Mouse (Mus musculus): ENCODE data around the gene Clk3.

Gene Clk3

DNA sequence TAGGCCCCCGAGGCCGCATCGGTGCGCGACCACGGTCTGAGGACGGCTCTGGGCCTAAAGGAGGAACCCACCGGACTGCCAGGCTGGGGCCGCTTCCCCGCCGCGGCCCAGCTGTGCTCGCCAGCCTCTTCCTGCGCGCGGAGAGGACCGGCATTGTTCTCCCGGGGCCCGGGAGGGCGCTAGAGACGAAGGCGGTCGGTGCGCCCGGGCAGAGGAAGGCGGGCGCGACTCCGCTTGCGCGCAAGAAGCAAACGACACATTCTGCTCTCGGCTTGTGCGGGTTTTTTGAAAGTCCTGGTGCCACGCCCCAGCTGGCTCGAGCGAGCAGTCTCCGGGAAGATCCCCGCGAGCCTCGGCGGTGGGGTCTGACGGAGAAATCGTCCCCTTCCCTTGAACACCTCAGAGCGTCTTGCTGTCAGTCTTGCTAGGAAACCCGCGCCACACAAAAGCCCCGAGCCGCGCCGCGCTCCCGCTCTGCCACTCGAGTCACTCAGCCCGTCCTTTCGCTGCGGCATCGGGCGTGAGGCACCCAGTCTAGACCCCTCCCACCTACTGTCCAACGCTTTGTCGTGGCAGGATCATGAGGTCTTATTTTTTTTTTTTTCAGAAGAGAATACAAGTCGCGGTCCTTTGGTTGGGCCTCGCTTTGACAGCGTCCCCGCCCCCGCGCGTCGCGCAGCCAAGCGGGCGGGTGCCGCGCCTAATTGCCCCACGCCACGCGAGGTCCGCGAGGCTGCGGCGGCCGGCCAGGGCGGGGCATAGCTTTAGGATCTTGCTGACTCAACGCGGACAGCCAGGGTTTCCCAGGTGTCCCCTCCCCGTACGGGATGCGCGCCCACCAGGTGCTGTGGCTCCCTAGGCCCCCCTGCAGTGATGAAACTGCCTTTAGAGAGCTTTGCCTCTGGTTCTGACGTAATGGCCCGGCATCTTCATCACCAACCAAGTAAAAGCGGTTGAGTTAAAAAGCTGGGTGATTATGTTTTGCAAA is at the start of gene Clk3:
Clk3 (minus strand) TSS at position 497 of the 988 bp plus-strand sequence.
- under 1% methylated on average over 92 of the region's 93 CpGs for WGBS

DNA sequence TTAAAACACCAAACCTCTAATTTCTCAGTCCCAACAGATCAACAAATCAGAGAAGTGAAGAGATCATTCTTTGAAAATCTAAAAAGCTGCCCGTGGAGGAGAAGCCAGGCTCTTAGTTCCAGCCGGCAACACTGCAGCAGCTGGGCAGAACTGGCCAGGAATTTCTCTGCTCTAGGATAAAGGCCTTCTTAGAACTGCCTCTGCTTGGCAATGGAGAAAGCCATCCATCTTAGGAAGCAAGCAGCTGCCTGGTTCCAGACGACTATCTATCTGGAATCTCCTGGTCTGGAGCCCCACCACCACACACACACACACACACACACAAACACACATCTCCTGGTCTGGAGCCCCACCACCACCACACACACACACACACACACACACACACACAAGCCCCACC is 49.2 kb upstream of the Clk3 start:
- 38% methylated on average over 3 of the region's 3 CpGs for WGBS

DNA sequence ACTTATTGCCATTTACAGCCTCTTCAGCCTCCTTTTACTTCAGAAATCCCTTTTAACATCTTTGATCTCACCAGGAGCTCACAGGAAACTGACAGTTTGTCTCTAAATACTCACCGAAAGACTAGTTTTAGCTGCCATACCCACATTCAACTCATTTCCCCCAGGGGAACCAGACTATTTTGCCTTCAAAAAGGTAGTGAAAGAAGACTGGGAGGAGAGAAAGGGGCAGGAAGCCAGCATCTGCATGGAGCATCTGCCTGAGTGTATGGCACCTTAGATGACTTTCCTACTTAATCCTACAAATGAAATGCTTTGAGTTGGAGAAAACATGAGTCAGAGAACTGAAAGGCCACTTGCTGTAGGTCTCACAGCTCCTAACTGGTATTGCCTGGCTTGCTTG is 48.4 kb upstream of the Clk3 start:
- 41% methylated on average over 1 of the region's 1 CpGs for WGBS

DNA sequence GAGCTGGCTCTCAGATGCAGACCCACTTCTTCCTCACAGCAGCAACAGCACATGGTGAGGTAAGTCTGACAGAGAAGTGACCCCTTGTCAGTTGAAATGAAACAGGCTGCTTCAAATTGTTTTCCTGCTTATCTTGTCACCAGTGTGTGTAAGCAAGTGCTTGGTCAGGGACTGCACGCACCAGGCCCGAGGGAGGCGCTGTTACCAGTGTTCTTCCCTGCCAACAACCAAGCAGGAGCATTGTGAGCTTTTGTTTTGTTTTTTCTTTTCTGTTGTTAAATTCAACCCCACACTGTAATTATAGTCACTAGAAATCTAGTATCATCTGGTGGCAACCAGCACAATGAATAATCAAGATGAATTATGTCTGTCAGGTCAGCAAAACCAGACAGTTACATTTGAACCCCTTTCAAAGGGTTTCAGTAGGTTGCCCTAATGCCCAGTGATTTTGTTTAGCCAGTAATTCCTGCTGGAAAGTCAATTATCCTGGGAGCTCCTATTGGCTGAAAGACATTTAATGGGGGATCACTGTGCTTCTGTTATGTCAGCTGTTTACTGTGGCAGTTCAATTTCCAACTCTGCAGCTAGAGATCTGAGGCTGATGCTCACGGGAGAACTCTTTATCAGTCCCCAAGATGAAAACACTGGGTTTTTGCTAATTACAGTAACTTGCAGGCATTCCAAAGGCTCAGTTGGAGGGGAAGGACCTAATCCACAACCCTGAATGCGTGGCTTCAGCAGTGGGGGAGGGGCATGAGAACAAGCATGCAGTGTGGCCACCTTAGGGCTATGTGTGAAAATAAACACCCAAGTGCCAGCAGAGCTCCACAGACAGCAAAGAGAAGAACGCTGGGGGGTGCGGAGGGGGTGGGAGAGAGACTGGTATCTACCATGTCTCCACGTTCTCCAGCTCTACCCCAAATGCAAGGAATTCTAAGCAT is 46.4 kb upstream of the Clk3 start:
- 67% methylated on average over 8 of the region's 8 CpGs for WGBS

DNA sequence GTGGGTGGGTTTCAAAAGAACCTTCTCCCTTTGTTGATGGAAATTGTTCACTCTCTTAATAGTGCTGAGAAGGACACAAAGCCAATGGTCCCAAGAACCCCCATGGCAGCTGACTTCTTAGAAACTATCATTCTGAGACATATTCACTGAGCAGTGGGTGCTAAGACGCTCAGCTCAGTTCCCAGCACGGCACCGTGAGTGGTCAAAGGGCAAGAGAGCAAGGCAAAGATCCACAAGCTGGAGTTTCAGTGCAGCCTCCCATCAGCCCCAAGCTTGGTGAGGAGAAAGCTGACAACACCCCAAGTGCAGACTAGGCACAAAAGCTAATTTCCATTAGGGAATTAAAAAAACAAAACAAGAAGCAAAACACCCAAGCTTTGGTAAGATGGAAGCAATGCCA is 45.0 kb upstream of the Clk3 start:
- 93% methylated on average over 3 of the region's 3 CpGs for WGBS

DNA sequence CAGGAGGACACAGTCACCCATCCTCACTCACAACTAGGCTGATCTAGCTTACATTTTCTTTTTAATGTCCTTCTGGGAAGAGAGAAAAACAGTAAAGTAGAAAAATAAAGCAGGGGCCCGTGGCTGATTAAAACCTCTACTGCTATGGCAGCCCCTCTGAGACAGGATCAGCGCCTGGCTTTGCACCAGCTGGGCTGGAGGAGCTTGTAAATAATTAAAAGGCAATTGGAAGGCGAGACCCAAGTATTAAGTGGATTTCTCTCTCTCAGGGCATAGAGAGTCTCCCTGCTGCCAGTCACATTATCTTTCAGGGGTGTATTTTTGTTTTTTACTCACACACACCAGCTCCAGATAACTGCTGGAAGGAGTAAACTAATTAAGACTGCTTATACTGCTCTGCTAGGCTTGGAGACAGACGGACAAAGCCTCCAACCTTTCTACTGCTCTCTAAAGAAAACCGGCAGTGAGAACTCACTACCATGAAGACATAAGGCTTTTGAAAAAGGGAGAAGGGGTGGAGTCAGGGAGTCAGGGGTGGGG is 43.2 kb upstream of the Clk3 start:
- WGBS: 75% methylated on average over 5 of the region's 5 CpGs

DNA sequence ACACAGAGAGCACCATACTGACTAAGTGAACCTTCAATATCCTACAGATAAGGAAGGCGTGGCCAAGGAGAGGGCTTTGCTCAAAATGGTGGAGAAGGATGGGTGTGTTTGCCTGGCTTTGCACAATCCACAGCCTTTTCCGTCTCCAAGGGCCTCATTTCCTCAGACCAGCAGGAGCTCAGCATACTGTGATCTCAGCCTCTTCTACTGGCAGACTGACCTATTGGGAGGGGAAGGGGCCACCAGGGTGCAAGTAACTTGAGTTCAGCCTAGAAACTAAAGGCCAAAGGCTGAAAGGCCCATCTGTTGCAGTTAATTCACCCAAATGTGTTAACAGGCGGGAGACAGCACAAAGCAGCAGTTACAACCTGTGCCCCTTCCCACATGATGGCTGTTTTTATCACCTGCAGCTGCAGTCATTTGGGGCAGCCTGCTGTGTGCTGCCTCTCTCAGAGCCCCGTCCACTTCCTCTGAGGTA is 41.6 kb upstream of the Clk3 start:
- 91% methylated on average over 4 of the region's 4 CpGs for WGBS

DNA sequence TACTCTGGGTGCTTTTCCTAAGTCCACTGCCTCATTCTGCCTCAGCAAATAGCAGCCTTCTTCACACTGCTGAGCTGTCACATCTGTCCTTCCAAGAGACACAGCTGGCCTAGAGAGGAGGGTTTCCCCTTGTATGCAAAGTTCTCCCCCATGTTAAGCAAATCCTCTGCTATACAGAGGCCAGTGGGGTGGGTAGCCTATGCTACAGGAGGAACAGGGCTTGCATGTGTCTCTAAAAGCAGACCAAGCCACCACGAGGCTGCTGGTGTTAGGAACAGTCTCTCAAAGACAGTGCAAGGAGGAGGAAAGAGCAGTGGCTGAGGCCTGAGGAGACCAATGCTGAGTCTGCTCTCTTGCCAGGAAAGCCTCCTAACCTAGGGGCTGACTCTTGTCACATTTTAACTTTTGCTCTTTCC is 40.4 kb upstream of the Clk3 start:
- 62% methylated on average over 1 of the region's 1 CpGs for WGBS

DNA sequence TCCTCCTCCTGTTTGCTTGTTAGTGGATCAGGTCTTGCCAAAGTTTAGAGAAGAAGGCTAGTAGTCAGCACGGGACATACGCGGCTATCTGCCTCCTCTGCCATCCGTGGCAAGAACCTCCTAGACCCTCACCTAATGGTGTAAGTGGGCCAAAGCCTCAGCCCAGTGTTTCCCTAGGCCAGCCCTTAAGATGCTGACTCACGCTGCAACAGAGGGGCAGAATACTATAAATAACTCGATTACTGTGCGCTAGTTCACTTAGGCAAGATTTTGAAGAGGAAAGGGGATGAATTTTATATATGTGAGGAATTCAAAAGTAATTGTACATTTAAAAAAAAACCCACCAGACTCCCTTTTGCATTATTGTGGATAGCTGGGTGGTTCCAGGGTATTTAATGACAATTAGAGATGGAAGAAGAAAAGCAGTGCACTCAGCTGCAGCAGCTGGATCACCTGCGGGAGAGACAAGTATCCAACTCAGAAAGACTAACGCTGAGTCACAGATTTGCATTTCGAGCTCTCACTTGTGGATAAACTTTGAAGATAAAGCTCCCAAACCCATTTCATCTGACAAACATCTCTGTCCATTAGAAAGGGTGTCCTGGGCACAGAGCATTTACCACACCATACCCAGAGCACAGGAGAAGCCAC is 39.6 kb upstream of the Clk3 start:
- WGBS: 73% methylated on average over 10 of the region's 10 CpGs

DNA sequence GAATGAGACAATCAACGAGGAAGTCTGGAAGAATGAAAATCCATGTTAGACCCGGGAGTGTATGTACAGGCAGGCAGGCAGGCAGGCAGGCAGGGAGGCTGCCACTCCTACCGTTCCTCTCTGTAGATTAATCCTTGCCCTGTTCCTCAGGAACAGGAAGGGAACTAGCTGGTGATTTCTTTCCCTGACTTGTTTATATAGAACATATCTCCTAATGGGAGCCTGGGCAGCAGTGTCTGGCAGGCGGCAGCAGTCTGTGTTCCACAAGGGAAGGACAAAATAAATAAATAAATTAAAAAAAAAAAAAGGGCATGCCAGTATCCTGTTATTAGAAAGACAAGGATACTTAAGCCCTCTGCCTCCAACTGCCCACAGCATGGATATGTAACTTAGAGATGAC is 38.2 kb upstream of the Clk3 start:
- WGBS: 50% methylated on average over 4 of the region's 4 CpGs

DNA sequence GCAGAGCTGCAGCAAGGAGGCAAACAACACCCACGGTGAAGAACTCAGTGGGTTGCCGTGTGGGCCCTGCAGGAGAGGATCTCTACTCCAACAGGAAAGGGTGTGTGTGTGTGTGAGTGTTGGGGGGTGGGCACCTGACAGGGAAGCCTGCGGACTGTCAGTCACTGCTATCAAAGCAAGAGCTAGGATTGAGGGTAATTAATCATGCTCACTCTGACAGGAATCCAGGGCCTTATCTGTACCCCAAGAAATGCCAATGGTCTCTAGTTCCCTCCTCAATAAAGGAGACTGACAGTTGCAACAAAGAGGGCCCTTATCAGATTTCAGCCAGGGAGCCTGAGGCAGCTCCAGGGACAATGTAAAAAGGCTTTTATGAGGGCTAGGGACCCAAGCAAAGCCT is 37.4 kb upstream of the Clk3 start:
- WGBS: 51% methylated on average over 3 of the region's 3 CpGs

DNA sequence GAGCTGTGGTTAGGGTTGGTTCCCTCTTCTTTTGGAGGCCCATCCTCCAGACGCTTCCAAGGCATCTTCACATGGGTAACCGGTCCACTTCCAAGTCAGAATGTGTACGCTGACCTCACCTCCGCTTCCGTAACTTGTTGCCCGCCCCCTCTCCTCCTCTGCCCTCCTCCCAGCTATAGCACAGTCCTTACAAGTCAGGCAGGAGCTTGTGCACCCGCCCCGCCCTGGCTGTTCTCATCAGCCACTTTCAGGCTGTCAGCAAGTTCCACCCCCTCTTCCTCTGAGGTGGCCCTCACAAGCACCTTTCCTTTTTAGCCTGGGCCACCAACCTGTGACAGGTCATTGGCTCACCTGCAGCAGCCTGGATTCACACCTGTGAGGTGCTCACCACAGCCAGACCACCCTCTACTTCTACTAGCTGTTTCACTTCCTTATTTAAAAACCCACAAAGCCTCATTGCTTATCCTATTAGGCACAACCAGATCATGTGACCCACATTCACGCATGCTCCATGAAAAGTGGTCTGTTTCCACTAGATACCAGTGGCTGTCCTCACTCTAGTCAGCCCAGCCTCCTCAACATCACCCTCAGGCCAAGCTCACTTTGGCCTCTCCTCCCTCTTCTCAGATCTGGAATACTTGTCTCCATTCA is 34.8 kb upstream of the Clk3 start:
- WGBS: 91% methylated on average over 9 of the region's 9 CpGs

DNA sequence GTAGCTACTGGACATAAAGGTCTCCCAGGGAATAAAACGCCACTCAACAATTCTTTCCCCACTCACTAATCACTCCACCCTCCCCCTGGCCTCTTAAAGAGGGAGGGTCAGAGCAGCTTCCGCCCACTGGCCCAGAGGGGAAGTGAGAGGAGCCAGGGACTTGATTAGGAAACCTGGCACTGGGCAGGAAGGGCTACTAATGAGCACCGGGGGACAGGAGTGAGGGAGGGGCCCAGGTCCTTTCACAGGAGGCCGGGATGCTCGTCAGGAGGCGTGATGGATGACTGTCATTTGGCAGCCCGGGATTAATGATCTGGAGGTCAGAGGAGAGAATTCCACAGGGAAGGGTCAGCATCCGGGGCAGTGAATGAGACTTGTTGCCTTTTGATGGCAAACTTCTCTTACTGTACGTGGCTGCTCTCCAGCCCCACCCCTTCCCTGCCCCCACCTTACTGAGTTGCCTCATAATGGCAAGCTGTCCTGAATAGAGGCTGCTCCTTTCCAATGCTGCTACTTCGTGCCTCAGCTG is 33.1 kb upstream of the Clk3 start:
- WGBS: 48% methylated on average over 10 of the region's 10 CpGs

DNA sequence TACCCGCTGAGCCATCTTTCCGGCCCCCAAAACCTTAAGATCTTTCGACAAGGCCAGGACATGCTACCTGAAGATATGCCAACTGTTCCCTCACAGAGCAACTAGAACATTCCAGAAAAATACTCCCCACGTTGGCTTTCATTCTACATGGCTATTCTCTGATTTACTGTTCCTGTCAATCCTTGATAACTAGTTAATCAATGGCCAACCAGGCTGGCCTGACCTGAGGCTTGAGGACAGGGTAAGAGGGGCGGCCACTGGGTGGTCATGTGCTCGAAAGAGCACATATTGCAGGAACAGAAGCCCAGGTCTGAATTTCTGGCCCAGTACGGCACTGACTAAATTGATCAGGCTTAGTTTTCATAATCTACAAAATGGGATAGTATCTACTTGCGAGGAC is 31.8 kb upstream of the Clk3 start:
- 96% methylated on average over 8 of the region's 8 CpGs for WGBS

DNA sequence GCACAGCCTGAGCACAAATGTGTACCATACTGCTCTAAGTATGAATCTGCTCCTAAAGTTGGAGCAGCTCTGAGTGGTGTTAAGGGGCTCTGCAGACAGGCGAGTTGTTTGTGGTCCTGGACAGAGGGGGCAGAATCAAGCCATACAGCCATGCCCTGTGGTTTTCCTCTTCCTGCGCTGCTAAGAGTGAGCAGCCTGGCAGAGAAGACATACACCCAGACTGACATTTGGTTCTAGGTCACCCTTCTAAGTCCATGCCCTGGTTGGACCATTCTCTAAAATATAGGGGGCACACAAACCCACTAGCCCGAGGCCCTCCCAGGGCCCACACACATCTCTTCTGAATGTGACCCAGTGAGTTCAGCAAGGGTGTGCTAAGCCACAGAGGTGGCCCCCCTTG is 24.1 kb upstream of the Clk3 start:
- WGBS: 81% methylated on average over 3 of the region's 3 CpGs

DNA sequence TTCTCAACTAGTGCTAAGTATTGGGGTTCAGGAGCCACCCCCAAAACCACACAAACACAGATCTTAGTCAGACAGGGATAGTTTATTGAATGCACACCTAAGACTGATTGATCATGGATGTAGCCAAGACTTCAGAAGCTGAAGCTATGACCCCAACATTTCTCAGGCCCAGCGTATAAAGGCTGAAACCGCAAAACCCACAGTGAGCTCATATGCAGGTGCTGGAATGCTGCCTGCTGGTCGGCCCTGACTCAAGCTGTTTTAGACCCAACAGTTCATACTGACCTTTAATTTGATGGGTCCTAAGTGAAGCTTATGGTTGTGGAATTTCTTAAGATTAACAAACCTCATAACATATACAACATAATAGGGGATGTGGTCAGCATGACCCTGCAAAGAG is 17.0 kb upstream of the Clk3 start:
- 97% methylated on average over 3 of the region's 3 CpGs for WGBS

DNA sequence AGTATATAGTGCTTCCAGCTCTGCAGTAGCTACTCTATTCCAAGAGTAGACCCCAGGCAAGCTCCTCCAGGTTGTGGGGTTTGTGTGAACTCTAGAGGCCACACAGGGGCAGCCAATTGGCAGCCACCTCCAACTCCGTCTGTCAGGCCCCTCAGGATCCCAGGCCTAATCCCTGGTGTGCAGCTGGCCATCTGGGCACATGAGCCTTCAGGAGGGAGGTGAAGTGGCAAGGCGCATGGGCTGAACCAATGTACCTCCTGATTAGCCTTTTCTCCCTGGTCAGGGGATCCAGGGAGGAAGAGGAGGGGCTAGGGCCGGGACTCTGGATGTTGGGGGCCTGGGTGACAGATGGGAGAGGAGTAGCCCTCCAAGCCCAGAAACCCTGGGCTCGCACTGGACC is 10.1 kb upstream of the Clk3 start:
- WGBS: 67% methylated on average over 4 of the region's 4 CpGs

DNA sequence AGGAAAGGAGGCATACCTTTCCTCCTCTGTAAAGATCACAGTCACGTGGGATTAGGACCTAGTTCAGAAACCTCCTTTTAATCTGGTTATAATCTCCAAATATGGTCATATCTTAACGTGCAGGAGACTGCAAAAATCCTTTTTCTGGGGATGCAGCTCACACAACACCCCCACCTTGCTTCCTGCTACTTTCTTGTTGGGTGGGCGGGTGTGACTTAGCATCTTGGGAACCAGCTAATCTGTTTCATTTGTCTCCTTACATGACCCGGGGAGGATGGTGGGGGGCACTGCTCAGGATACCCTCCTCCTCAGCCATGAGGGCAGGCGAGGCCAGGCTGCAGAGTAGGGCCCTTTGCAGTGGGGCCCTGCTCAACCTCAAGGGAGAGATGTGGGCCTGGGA is 9.4 kb upstream of the Clk3 start:
- 37% methylated on average over 5 of the region's 5 CpGs for WGBS

DNA sequence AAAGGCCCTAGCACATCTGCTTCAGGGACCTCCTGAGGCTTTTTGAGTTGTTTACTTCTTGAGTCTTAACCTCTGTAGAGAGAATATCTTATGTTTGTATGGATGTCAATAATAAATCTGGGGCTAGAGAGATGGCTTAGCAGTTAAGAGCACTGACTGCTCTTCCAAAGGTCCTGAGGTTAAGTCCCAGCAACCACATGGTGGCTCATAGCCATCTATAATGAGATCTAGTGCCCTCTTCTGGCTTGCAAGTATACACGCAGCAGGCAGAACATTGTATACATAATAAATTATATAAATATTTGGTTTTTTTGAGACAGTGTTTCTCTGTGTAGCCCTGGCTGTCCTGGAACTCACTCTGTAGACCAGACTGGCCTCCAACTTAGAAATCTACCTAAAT is 8.5 kb upstream of the Clk3 start:
- WGBS: 5% methylated on average over 1 of the region's 1 CpGs

DNA sequence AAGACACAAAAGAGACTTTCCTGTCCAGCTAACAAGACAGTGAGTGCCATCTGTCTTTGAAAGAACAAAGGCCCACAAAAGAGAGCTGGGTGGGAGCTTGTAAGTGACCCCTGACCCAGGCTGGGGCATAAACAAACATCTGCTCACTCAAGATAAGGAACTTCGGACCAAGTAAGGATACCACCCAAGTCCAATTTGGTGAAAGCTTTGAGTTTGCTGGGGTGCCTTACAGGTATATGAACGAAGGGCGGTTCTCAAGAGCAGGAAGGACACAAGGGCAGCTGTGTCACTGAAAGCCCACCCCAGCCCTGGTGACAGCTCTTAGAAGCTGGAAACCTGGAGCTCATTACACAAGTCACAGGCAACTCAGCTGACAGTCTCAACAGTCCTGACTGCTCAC is 8.1 kb upstream of the Clk3 start:
- 86% methylated on average over 3 of the region's 3 CpGs for WGBS

DNA sequence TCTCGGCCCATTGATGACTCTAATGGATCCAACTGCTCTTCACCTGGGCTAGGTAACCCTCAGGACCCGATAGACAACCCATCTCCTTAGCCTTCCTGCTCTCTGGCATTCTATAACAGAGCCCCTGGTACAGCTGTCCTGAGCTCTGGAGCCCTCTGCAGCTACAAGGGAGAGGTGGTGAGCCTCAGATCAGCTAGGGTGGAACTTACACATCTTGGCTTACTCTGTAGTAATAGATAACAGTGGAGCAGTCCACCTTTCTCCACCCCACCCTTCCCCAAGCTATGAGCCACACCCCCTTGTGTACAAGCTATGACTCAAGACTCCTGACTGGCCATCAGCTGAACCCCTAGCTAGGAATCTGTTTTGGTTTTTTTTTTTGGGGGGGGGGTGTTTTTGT is 5.2 kb upstream of the Clk3 start:
- 88% methylated on average over 2 of the region's 2 CpGs for WGBS

Measured in cerebral cortex, adult 2 months (tissue).